In genomic region chr10:62987341-62987740, GRCm38 (mm10) we compare ENCODE assay signal across 8 mouse cellular contexts. TPM values are rescaled to one million over a fixed set of nuclear protein-coding genes. Genes with fewer than 3 reads are reported as not detected.
DNase-seq lines count a peak whose midpoint lies in the region; ATAC-seq lines count a peak whose summit lies in the region.

No protein-coding gene starts in this region.

- H3K27me3 ChIP-seq in kidney, embryonic 16.5 days (ENCODE audit: insufficient read depth, low read length): no peaks in the 10 kb centered on the region
- no peaks in the 10 kb centered on the region for H3K27me3 ChIP-seq in limb, embryonic 10.5 days (ENCODE audit: low read depth, poor library complexity, severe bottlenecking)

- H3K36me3 ChIP-seq in kidney, embryonic 16.5 days (ENCODE audit: insufficient read depth, low read length): peaks cover 37% of the 10 kb centered on the region
- H3K36me3 ChIP-seq in limb, embryonic 10.5 days: peaks cover 97% of the 10 kb centered on the region

- no peak overlapping the region for H3K4me2 ChIP-seq in kidney, embryonic 16.5 days (replicated peaks; ENCODE audit: low read depth, low read length)

- H3K4me1 ChIP-seq in kidney, embryonic 16.5 days (ENCODE audit: insufficient read depth, low read length): no peaks in the 10 kb centered on the region
- H3K4me1 ChIP-seq in limb, embryonic 10.5 days: no peaks in the 10 kb centered on the region

- H3K9me3 ChIP-seq in kidney, embryonic 16.5 days (ENCODE audit: low read length): no peaks in the 10 kb centered on the region
- H3K9me3 ChIP-seq in limb, embryonic 10.5 days (replicated peaks): no peaks in the 10 kb centered on the region

- WGBS in kidney, embryonic 16.5 days: 39% methylated on average over 3 of the region's 3 CpGs
- 38% methylated on average over 3 of the region's 3 CpGs for WGBS in limb, embryonic 10.5 days

- DNase-seq in adrenal gland, postnatal 10 days: peak; percentile 45
- no peak for DNase-seq in adrenal gland, postnatal 4 days (ENCODE audit: low spot score in 2 of 2)
- peak; percentile 42 for DNase-seq in kidney, postnatal 10 days
- peak; percentile 55 for DNase-seq in NIH3T3 (ENCODE audit: low read depth)
- peak; percentile 59 for DNase-seq in limb, embryonic 10.5 days (ENCODE audit: low spot score)
- DNase-seq in thymus, postnatal 14 days: peak; percentile 39
- DNase-seq in heart, adult 9 months (ENCODE audit: low spot score in 2 of 2): no peak

- no peak overlapping the region for H3K4me3 ChIP-seq in kidney, embryonic 16.5 days (ENCODE audit: low read length)
- no peak overlapping the region for H3K4me3 ChIP-seq in limb, embryonic 10.5 days

- no peak overlapping the region for H3K27ac ChIP-seq in kidney, embryonic 16.5 days (ENCODE audit: low read length)
- no peak overlapping the region for H3K27ac ChIP-seq in limb, embryonic 10.5 days

- H3K9ac ChIP-seq in kidney, embryonic 16.5 days (replicated peaks; ENCODE audit: low read length): no peak overlapping the region

- ATAC-seq in kidney, embryonic 16.5 days (ENCODE audit: low FRiP score, low TSS enrichment): no peak

RNA-seq across cellular contexts. Expression of gene Rufy2, which starts 7.3 kb away (rescaled TPM):
- 10 to 100 TPM; 14.8 to 30.7 TPM for total RNA-seq in adrenal gland, postnatal 10 days (2021)
- total RNA-seq in adrenal gland, postnatal 4 days (2021): 10 to 100 TPM; 26.0 to 32.5 TPM
- polyA plus RNA-seq in kidney, embryonic 16.5 days (2015; fragmentation: Nextera tagmentation; extraction: Ambion mirVana): 22.7 and 23.0 TPM in 2 replicates
- polyA plus RNA-seq in limb, embryonic 10.5 days (2016; fragmentation: Nextera tagmentation; extraction: Ambion mirVana): 20.5 and 23.9 TPM in 2 replicates

RNA-seq across cellular contexts. Expression of gene Hnrnph3, which starts 36.7 kb away (rescaled TPM):
- total RNA-seq in adrenal gland, postnatal 10 days (2021): 10 to 100 TPM; 36.4 to 51.7 TPM
- 10 to 100 TPM; 64.9 to 75.4 TPM for total RNA-seq in adrenal gland, postnatal 4 days (2021)
- polyA plus RNA-seq in kidney, embryonic 16.5 days (2015; fragmentation: Nextera tagmentation; extraction: Ambion mirVana): 116 and 138 TPM in 2 replicates
- polyA plus RNA-seq in limb, embryonic 10.5 days (2016; fragmentation: Nextera tagmentation; extraction: Ambion mirVana): 162 and 170 TPM in 2 replicates

RNA-seq across cellular contexts. Expression of gene Pbld2, which starts 36.8 kb away (rescaled TPM):
- total RNA-seq in adrenal gland, postnatal 10 days (2021): 1 to 10 TPM; 3.2 to 6.4 TPM
- total RNA-seq in adrenal gland, postnatal 4 days (2021): 1 to 10 TPM; 4.9 to 8.0 TPM
- 5.0 and 6.1 TPM in 2 replicates for polyA plus RNA-seq in kidney, embryonic 16.5 days (2015; fragmentation: Nextera tagmentation; extraction: Ambion mirVana)
- 0.94 and 1.1 TPM in 2 replicates for polyA plus RNA-seq in limb, embryonic 10.5 days (2016; fragmentation: Nextera tagmentation; extraction: Ambion mirVana)

RNA-seq across cellular contexts. Expression of gene Dna2, which starts 40.5 kb away (rescaled TPM):
- 1 to 10 TPM; 3.7 to 6.7 TPM for total RNA-seq in adrenal gland, postnatal 10 days (2021)
- 10 to 100 TPM in 1 of 2 experiments, 1 to 10 TPM in 1; 9.5 to 11.8 TPM for total RNA-seq in adrenal gland, postnatal 4 days (2021)
- polyA plus RNA-seq in kidney, embryonic 16.5 days (2015; fragmentation: Nextera tagmentation; extraction: Ambion mirVana): 16.6 and 19.7 TPM in 2 replicates
- 38.9 and 40.7 TPM in 2 replicates for polyA plus RNA-seq in limb, embryonic 10.5 days (2016; fragmentation: Nextera tagmentation; extraction: Ambion mirVana)

Comparison
In these comparisons a context has a peak if more than half of its experiments do, and no peak if none do; other contexts are left out.
1. DNase-seq: peak in adrenal gland, postnatal 10 days (single experiment), kidney, postnatal 10 days (single experiment), NIH3T3 (single experiment), limb, embryonic 10.5 days (single experiment) and thymus, postnatal 14 days (single experiment); none in adrenal gland, postnatal 4 days (0 of 2) and heart, adult 9 months (0 of 2).